Mouse (Mus musculus) frontal cortex, adult (tissue): ENCODE data around the gene Cyp4b1.
"Not testable (repeated sequence)": the region's sequence is repeated elsewhere in the genome, so short reads cannot be mapped to it uniquely, and the experiment has no call there.

Experiments used
- ATAC-seq: cut with Nextera tagmentation; 2 replicates; pipeline ENCODE4 v1.9.2; 2017; ENCODE audit warnings: mild to moderate bottlenecking, moderate library complexity, mixed read lengths; ENCODE audit not compliant: low TSS enrichment

The Cyp4b1 gene

DNA sequence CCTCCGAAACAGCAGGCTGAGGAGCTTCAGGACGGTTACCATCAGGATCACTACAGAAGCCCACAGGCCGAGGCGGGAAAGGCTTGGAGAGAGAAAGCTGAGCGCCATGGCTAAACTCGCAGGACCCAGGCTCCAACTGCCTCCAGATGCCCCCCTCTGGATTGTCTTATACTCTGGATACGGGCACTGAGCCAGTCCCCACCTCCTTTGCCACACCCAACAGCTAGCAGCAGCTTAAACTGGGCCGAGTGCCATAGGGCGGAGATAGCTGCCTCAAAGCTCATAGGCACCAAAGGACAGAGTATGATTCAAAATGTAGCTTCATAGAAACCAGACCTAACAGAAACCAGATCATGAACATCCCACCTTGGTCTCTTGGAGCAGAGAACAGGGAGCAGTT lies at the start of gene Cyp4b1:
TSS of gene Cyp4b1 (minus strand) at position 144 of the 400 bp plus-strand sequence.
- ATAC-seq, result no peak

DNA sequence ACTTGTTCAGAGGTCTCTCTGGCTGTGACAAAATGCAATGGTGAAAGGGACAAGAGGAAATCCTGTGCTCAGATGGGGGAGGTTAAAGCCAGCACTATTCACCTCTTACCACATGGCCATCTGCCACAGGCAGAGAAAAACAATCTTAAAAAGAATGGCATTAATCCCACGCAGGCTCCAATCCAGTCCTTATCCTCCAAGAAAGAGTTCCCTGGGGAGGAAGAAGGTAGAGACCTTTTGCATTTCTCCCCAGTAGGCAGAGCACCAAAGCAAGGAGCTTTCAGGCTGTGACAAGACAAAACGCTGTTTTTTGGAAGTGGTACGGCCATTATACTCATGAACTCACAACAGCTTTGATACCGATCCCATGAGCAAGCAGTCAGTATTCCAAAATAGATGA lies 38.8 kb upstream of the Cyp4b1 start:
- ATAC-seq, result no peak

DNA sequence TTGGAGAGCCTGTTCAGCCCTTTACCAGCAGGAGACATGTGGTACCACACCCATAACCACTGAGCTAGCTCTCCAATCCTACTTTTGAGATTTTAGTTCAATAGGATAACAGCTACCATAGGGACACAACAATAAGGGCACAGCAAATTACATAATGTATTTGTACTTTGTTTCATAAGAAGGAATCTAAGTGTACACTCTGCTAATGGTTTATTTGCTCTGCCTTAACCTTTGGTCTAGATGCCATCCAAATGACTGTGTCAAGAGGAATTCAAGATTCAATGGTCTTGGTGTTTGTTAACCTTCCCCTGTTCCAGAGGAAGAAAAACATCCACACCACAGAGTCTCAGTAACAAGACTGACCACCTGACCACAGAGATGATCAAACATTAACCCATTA lies 11.7 kb upstream of the Cyp4b1 start:
- ATAC-seq, result no peak

DNA sequence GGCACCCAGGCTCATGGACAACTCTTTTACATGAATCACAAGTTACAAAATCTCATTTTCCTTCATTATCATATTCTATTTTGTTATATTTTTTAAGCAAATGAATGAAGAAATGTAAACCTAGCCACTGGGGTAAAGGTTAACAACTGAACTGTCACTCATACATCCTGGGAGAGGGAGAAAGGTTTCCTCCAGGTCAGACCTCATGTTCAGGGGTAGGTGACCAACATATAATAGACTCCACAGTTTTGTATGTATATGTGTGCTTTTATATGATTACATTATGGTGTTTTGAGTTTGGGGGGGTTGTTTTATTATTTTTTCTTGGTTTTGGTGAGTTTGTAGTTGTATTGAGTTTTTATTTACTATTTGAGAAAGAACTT lies 10.3 kb upstream of the Cyp4b1 start:
- no peak for ATAC-seq

DNA sequence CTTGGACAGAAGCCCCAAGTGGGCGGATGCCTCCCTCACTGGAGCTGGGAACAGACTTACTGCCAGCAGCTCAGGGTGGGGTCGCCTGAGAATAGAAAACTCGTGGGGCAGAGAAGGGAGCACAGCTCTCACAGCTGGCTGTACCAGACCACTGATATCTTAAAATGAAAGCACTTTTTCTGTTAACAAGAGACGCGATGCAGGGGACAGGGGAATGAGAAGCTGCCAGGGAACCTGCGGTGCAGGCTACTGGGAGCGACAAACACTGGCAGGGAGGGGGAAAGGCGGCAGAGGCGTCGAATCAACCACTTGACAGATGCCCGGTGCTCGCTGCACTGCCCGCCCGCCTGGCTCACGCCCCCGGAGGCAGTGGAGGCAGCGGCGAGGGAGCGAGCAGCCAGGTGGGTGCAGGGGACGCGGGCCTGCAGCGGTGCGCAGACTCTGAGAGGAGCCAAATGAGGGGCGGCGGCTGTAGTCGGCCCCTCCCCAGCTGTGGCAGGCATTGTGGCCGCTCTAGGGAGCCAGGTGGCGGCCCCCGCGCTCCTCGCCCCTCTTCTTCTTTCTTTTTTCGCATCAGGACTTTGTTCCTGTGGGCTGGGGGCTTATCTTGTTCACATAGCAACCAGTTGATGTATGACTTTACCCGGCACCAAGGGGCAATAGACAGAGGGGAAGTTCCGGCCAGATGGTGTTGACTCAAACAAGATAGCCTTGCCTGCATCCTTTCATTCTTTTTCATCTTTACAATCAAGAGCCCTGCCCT lies 9.8 kb upstream of the Cyp4b1 start:
- peak; percentile 87 for ATAC-seq

DNA sequence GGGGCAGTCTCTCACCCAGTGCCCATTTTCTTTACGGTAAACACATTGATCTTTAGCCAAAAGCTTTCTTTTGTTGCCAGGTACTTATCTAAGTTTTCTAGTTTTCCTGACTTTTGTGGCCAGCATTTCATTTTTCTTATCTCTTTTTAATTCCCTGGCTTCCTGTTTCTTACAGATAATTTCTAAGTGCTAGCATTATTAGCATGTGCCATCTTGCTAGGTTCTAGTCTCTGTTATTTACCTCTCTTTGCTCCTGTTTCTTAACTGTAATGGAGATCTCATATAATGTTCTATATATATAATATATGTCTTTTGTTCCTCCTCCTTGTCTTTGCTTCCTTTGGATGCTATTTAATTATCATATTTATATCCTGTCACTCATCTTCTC lies 9.0 kb upstream of the Cyp4b1 start:
- not testable (repeated sequence) for ATAC-seq

DNA sequence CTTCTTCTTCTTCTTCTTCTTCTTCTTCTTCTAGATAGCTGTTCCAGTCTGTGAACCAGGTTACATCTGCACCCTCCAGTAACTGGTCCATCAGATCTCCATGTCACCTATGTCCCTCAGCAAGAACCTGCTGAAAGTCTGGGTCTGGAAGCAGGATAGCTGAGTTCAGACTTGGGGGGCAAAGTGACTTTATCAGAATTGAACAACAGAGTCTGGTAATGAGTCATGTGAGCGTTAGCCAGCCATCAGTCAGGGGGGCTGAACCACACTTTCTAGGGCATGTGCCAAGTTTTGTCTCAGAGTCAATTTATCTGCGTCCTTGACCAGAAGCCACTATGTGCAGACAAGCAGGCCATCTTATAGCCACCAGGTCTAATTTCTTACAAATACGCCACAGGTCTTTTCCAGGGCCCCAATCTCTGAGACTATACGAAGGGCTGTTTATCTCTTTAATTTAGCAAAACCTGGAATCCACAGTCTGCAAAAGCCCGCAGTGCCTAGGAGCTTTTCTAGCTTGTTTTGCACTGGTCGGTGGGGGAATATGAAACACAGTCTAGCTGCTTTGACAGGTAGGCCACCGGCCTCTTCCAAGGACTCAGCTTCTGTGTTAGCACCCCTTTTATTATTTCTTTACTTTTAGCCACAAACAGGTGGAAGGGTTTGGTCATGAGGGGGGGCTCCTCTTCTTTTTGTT lies 8.5 kb upstream of the Cyp4b1 start:
- ATAC-seq, result not testable (repeated sequence)

DNA sequence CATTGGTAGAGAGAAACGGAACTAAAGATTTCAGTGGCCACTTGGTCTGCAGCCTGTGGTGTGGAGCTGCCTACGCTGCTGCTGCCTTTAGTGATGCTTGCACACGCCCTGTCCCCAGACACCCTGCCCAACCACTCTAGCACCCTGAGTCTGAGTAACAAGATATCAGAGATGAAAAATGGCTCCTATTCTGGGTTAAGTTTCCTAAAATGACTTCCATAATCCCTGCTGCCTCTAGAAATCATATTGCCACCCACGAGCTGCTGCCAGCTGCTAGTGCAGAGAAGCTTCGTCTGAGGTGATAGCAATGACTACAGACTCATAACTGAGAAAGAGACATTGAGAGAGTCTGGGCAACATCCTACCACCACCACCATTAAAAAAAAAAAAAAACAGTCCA lies 3.3 kb upstream of the Cyp4b1 start:
- ATAC-seq, result peak; percentile 99

DNA sequence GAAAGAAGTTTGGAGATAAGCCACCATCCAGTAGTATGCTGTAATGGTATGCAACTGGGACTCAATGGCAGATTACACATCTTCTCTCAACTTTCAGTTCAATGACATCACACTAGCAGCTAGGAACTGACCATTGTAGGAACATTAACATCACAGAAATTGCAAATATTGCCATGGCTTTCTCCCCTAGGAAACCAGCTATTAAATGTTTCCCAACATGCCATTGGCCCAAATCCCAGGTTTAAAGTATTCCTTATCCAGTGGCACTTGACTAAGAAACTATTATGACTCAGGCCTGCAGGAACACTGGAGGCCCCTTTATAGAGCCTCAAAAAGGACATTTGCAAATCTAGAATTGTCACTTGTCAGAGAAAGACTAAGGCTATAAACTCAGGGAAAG lies 1.8 kb upstream of the Cyp4b1 start:
- ATAC-seq, result no peak

DNA sequence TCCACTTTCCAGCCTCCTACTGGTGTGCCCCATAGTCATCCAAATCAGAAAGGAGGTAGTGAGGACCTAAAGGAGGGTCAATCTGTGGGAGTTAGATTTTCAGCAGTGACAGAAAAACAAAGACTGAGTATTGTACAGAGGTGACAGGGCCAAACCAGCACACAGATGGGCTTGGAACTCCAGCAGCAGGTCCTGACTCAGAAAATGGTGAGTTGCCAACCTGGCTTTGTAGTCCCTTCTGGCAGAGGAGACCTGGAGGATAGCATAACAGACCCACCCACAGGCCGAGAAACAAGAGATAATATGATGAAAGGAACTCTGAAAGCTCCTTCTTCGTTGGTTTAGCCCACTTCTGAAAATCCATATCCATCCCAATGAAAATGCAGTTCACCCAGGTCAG lies 1.2 kb upstream of the Cyp4b1 start:
- ATAC-seq, result no peak

DNA sequence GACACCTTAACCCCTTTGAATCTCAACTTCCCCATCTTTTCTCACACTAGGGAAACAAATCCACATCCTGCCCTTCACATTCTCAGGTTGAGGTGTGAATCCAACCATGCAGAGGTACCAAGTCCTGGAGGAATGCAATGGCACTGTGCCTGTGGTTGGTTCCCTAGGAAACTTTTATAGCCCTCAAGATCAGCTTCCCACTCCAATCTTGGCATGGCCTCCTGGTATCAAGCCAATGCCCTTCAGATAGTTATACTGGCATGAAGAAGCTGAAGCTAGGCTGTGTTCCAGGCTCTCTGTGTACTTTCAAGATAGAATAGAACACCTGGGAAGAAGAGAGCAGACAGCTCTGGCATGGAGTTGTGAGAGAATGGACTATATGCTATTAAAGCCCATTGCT lies 2.2 kb downstream of the Cyp4b1 start:
- ATAC-seq, result no peak

DNA sequence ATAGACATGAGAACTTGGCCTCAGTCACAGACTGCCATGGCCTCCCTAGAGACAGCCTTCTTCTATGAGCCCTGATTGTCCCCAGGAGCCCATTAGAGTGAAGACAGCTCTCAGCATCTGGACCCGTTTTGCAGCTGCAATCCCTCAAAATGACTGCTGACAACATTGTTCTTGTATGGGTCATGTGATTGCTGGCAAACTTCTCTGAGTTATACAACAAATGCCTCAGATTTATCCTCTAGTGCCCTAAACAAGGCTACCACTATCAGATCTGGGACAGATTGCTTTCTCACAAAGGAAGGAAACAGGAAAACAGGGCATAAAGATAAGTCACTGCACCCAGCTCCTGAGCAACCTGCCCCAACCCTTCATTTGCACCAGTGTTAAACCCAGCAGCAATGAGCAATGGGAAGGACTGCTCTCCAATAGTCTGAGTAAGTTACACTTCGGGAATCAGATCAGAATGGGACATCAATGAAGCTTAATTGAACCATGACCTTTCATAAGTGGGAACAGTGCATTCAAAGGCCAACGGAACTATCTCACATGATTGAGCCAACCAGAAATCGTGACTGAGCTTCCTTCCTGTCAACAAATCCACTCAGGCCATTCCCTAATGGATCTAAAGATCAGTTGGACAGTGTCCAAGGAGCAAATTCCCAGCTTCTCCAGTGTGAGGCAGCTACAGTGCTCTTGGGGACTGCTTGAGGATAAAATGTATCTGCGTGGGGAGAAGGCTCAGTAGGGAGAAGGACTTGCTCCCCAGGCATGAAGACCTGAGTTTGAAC lies 4.4 kb downstream of the Cyp4b1 start:
- no peak for ATAC-seq

DNA sequence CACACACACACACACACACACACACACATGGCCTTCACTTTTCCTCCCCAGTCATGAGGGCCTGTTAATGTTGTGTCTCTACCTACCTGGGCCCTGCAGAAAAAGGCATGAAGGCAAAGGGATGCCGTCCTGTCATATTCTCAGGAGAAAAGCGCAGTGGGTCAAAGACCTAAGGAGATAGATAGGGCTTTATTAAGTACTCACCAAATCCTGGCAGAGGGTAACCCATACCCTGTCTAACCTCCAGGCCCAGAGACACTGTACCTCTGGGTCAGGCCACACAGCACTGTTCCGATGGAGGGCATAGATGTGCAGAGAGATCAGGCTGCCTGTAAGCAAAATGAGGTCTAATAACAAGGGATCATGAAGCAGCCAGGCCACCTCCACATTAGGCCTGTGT lies 22.0 kb downstream of the Cyp4b1 start:
- ATAC-seq, result not testable (repeated sequence)

DNA sequence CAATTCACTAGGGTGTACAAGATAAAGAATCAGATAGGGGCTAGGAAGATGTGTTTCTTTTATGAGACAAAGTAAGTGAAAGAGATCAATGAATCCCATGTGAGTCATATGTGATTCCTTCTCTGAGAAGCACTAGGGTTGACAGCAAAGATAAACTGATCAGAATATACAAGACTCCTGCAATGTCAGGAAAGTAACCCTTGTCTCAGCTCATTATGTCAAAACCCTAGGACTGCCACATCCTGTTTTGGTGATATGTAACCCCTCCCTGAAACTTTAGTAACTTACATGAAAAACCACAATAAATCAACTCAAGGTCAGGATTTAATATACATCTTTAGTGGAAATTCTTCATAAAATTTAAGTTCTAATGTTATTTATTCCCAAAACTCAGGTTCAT lies 33.5 kb downstream of the Cyp4b1 start:
- ATAC-seq, result no peak

DNA sequence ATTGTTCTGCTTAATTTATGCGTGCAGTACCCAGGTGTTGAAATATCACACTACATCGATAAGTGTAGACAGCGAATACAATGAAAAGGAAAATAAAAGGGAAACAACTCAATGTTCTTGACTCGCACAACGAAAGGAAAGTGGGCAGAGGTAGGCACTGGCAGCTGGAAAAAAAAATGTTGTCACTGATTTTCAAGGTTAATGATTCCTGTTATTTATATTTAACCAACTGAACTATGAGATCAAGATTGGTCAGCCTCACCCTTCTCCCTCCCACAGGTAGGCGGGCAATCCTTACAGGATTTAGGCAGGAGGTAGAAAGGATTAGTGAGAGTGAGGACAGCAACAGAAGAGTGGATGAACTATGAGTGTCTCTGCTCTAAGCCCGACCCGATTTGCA lies 46.9 kb downstream of the Cyp4b1 start, which contains the start of gene Cyp4a32:
TSS of gene Cyp4a32 (plus strand) at position 359 of the 400 bp plus-strand sequence.
- not testable (repeated sequence) for ATAC-seq

DNA sequence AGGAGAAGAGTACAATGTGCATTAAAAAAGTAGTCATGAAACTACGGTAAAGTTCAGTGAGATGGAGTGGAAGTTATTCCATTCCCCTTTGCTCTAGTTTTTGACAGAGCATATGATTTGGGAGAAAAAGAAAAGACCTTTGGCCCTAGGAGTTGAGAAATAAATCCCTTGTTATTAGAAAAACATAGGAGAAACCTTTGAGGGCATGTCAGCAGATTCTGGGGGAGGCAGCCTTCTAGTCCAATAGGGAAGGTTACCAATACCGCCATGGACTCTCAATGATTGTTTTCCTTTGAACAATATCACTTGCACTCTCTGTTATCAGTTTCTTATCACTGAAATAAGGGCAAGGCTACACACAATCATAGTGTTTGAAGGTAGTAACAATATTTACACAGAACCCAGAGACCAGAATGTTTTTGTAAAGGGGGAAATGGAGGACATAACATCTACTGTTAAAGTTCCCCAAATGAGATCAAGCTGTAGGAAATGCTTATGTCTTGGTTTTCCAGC lies 50.6 kb downstream of the Cyp4b1 start:
- no peak for ATAC-seq

DNA sequence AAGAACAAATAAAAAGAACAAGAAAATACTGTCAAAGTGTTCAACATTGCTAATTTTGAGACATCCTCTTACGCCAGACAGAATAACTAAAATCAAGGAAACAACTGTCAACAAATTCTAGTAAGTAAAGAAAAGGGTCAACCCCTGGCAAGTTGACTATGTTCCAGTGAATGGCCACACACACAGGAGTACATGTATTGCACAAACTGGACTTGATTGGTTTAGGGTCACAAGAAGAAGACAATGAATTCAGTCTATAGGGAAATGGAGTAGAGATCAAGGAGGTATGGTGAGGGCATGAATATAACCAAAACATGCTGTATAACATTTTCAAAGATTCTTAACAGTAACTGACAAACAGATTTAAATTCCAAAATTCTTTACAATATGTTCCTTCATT lies 51.2 kb downstream of the Cyp4b1 start:
- ATAC-seq, result no peak

DNA sequence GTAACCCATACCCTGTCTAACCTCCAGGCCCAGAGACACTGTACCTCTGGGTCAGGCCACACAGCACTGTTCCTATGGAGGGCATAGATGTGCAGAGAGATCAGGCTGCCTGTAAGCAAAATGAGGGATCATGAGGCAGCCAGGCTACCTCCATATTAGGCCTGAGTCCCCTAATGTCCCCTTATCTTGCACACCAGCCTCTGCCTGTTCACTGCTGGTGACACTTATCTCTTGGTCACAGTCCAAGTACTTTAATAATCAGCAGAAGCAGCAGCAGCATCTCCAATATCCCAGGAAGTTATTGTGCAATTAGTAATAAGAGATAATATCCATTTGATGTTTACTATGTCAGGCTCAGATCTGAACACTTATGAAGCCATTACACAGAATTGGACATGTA lies 64.5 kb downstream of the Cyp4b1 start:
- ATAC-seq, result no peak

DNA sequence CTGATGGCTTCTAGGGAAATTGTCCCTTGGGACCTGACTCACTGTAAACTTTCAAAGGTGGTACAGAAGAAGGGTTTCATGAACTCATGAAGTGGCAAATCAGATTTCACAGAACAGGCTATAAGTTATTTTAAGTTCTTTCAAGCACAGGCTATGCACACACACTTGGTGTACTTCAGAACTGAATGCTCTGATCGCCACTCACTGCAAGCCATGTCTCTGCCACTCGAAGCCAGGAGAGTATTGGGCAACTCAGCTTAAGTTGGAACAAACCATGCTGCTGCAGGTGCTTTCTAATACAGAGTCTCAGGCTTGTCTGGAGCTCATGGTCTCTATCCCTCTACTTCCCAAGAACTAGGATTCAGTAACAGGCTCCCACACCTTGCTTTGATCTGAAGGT lies 71.7 kb downstream of the Cyp4b1 start:
- no peak for ATAC-seq

DNA sequence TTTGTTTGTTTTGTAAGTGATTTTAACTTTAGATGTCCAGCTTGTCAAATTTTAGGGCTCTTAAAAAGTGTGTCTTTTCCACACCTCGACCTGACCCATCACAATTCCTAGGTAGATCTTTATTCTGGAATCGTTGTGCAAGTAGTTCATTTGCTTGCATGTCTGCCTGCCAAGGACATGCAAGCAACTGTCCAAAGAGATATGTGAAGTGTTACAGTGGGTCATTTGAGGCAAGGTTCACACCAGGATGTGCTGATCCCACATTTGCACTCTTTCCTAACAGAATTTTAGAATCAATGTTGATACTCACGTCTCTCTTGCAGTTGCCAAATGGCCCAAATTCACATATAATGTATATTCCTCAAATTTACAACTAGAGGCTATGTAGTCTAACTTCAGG lies 72.3 kb downstream of the Cyp4b1 start:
- ATAC-seq, result no peak
